Mouse (Mus musculus): ENCODE data around the gene Crat. TPM values are rescaled to one million over a fixed set of nuclear protein-coding genes. Genes with fewer than 3 reads are reported as not detected.

Crat gene
- polyA plus RNA-seq (2015; fragmentation: Nextera tagmentation; extraction: Ambion mirVana), result 25.8 and 29.2 TPM in 2 replicates

DNA sequence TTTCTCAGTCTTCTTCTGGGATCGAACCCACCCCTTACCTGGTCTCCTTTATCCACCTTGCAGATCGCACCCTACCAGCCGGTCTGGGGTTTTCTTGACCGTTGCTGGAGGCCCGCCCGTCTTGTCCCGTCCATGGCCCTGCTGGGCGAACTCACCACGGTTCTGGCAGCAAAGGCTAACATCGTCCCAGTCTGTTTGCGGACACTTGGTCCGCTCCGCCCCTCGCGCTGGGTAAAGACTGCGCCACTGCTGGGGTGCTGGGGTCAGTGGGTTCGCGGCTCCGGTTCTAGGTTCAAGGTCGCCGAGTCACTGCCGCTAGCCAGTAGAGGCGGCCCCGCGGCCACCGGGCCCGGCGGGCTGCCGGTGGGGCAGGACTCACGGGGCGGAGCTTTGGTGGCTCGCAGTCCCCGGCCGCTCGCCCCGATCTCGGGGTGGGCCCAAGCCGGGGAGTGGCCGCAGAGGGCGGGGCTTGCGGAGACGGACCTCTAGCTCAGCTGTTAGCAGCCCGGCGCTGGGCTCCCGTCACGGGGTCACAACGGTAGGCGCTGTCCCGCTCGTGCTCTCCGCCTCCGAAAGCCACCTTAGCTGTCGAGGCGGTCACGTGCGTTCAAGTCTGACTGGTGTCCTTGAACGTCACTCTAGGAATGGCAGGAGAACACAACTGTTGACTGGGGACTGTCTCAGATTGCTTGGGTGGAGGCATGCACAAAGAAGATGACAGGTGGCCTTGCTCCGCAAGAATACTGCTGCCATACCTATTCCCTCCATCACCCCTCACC, at the start of gene Crat:
Gene Crat (minus strand): TSS at position 657 of the 779 bp plus-strand sequence.

GRCm38 (mm10) chr2:30415936-30416648, 479 bp upstream of the Crat start, which contains the start of gene Ptpa:
Ptpa (plus strand) TSS chr2:30416039.

GRCm38 (mm10) chr2:30392114-30392576, 23.5 kb downstream of the Crat start, which contains the start of gene Dolpp1:
Dolpp1 (plus strand) TSS chr2:30392254.

GRCm38 (mm10) chr2:30363773-30364650, 51.6 kb downstream of the Crat start, which contains the start of gene Miga2:
Miga2 (plus strand) TSS chr2:30364233.

GRCm38 (mm10) chr2:30358533-30359531, 56.8 kb downstream of the Crat start, which contains the start of gene Sh3glb2:
Sh3glb2 (minus strand) TSS chr2:30359337.

Small RNAs within 50 kb of the gene (microRNA-seq; reads per million reads assigned to microRNA genes)
- not detected for gene Gm47292

Other genes with a start within 250 kb of the Crat start
- gene Endog, start 244.3 kb downstream of the Crat start, polyA plus RNA-seq (2015; fragmentation: Nextera tagmentation; extraction: Ambion mirVana), result 52.6 and 59.4 TPM in 2 replicates
- 52.8 and 64.2 TPM in 2 replicates for gene Spout1, start 237.4 kb downstream of the Crat start, polyA plus RNA-seq (2015; fragmentation: Nextera tagmentation; extraction: Ambion mirVana)
- gene Kyat1, start 210.0 kb downstream of the Crat start, polyA plus RNA-seq (2015; fragmentation: Nextera tagmentation; extraction: Ambion mirVana), result 17.1 and 18.6 TPM in 2 replicates
- 60.2 and 61.1 TPM in 2 replicates for gene Lrrc8a, start 178.1 kb downstream of the Crat start, polyA plus RNA-seq (2015; fragmentation: Nextera tagmentation; extraction: Ambion mirVana)
- gene Gm28035, start 175.2 kb downstream of the Crat start, polyA plus RNA-seq (2015; fragmentation: Nextera tagmentation; extraction: Ambion mirVana), result 0.09 and 0.15 TPM in 2 replicates
- 7.3 and 8.3 TPM in 2 replicates for gene Phyhd1, start 149.6 kb downstream of the Crat start, polyA plus RNA-seq (2015; fragmentation: Nextera tagmentation; extraction: Ambion mirVana)
- not detected in 2 replicates for gene Gm28038, start 134.8 kb downstream of the Crat start, polyA plus RNA-seq (2015; fragmentation: Nextera tagmentation; extraction: Ambion mirVana)
- 42.0 and 45.1 TPM in 2 replicates for gene Dolk, start 129.5 kb downstream of the Crat start, polyA plus RNA-seq (2015; fragmentation: Nextera tagmentation; extraction: Ambion mirVana)
- gene Nup188, start 129.4 kb downstream of the Crat start, polyA plus RNA-seq (2015; fragmentation: Nextera tagmentation; extraction: Ambion mirVana), result 10.0 and 11.1 TPM in 2 replicates
- 180 and 203 TPM in 2 replicates for gene Sh3glb2, start 56.5 kb downstream of the Crat start, polyA plus RNA-seq (2015; fragmentation: Nextera tagmentation; extraction: Ambion mirVana)
- gene Miga2, start 51.6 kb downstream of the Crat start, polyA plus RNA-seq (2015; fragmentation: Nextera tagmentation; extraction: Ambion mirVana), result 33.5 and 36.1 TPM in 2 replicates
- gene Dolpp1, start 23.6 kb downstream of the Crat start, polyA plus RNA-seq (2015; fragmentation: Nextera tagmentation; extraction: Ambion mirVana), result 53.7 and 54.8 TPM in 2 replicates
- 125 and 136 TPM in 2 replicates for gene Ptpa, start 226 bp upstream of the Crat start, polyA plus RNA-seq (2015; fragmentation: Nextera tagmentation; extraction: Ambion mirVana)
- gene Ier5l, start 58.4 kb upstream of the Crat start, polyA plus RNA-seq (2015; fragmentation: Nextera tagmentation; extraction: Ambion mirVana), result 2.4 and 6.8 TPM in 2 replicates
- gene Cstad, start 179.2 kb upstream of the Crat start, polyA plus RNA-seq (2015; fragmentation: Nextera tagmentation; extraction: Ambion mirVana), result 0.32 and 0.59 TPM in 2 replicates